Mouse (Mus musculus) layer of hippocampus, postnatal 36 days (tissue): ENCODE measurements around the gene Prune1. TPM values are rescaled to one million over a fixed set of nuclear protein-coding genes. Genes with fewer than 3 reads are reported as not detected.
A peak's percentile ranks its signal among the peaks of the same experiment; 100 is the strongest.

Experiments used
- DNase-seq, 2 experiments: peaks; one replicate each; pipeline ENCODE4 v3.0.0; 2022
- total RNA-seq, 2 experiments: library from RNA; stranded (reverse); gene quantifications; 2 replicates each; pipeline ENCODE4 v1.2.3; 2021

Gene Prune1
- total RNA-seq, 2 experiments from 2014 or later: 19.8 to 22.2 TPM

DNA sequence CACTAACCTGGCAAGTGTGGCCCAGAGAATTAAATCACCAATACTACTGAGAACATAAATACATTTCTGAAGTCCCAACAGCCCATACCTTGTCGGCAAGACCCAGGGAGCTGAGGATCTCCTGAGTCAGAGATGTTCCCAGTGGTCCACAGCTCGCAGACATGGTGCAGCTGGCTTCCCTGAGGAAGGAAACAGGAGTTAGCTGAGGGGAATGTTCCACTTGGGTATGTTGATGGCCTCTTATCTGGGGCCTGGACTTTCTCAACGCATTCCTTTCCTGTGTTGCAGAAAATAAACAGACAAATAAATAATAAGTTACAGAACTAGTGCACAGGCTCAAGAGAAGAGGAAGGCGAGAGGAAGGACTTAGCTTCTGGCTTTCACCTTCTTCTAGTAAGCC lies 24.4 kb upstream of the Prune1 start:
- DNase-seq: no peak

DNA sequence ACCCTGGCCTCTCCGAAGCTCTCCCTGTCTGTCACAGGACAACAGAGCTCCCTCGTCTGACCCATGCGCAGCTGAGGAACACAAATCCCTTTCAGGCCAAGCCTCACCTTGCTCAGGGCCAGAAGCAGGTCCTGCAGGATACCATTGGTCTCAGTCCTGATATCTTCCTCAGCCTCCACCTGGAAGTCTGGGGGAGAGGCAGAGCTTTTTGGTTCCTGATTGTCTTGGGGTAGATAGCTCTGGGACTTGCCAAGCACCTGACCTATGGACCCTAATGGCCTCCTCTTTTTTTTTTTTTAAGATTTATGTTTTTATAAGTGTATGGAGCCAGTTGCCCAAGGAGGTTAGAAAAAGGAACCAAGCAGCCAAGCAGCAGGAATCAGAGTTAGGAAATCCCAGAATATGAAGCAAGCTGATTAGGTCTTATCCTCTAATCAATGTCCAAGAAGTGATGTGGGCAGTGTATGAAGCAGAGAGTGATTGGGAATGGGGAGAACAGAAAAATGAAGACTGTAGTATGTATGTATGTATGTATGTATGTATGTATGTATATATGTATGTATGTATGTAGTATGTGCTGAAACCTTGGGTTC lies 19.4 kb upstream of the Prune1 start:
- no peak for DNase-seq

DNA sequence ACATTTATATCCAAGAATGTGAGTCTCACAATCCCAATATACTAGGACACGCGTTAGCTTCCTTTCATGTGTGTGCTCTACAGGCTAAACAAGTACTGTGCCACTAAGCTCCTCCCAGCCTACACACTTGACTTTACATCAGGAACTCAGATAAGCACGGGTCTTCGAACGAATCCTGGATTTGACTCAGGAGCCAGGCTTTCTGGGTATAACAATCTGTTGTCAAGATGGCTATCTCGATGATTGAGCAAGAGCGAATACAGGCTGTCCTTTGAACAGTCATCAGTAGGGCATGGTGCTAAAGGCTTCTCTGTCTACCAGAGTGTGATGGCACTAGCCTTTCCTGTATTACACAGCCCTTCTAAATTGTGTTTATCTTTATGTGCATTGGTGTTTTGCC lies 16.1 kb upstream of the Prune1 start:
- no peak for DNase-seq

GRCm38 (mm10) chr3:95296103-95296469 lies 14.2 kb upstream of the Prune1 start:
- DNase-seq: no peak

DNA sequence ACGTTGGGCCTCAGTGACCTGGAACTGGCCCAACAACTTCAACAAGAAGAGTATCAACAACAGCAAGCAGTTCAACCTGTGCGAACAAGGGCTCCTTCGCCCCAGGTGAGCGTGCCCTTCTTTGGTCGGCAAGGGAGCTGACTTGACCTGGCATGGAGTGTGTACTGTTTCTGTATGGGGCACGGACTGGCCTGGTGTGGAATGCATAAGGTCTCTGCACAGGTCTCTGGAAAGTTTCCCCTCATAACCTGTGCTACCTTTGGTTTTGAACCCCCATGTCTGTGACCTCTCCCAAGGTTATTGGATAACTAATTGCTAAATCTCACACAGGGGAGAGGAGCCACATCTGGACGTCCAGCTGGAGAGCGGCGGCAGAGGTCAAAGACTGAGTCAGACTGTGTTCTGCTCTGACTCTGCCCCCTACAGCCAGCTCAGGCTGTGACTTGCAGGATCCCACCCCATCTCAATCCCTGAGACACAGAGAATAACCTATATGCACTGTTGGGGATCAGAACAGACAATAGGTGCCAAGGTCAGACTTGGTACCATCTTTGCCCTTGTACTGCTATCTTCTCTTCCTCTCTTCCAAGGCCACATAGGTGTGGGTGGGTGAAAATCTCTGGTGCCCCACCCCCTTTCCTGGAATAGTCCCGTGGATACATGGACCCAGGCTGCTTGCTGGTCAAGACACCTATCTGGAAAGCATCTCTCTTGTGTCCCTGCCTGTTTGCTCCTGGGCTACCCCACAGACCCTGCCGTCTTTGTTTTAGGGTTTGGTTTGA lies 13.6 kb upstream of the Prune1 start:
- DNase-seq: no peak

GRCm38 (mm10) chr3:95294718-95295117 lies 12.8 kb upstream of the Prune1 start:
- no peak for DNase-seq

GRCm38 (mm10) chr3:95294316-95294715 lies 12.4 kb upstream of the Prune1 start:
- DNase-seq: no peak

DNA sequence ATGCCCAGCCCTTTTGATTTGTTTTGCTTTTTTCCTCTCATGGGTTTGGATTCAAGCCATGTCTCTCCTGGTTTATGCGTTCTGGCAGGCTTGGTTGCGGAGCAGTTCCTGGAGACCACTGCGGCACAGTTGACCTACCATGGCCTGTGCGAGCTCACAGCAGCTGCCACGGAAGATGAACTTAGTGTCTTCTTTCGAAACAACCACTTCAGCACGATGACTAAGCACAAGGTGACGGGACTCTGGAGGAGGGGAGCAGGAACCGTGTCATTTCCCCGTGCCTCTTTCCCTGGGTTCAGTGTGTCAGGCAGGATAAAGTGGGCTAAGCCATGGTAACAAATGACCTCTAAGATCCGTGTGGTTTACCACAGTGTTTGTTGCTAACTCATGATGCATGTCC lies 11.7 kb upstream of the Prune1 start:
- DNase-seq: no peak

- DNase-seq: no peak
Measured at GRCm38 (mm10) chr3:95292899-95293298, 11.0 kb upstream of the Prune1 start.

DNA sequence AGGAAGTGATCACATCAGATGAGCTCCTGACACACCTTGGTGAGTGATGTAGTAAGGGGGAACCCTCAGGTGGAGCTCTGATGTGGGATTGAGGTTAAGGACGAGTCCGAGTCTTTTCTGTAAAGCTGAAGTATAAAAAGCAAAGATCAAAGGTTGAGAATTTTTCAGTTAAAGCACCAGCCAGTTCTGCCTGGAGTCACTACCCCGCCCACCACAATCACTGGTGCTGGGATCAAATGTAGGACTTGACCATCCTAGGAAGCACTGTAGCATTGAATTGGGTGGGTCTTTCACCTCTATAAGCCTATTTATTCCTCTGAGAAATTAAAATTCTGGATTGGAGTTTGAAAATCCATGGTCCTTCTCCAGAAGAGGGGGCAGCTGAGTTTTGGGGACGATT lies 9.2 kb upstream of the Prune1 start:
- DNase-seq: no peak

GRCm38 (mm10) chr3:95290156-95290555 lies 8.3 kb upstream of the Prune1 start:
- no peak for DNase-seq

- DNase-seq: no peak
Measured at GRCm38 (mm10) chr3:95289419-95289818, 7.5 kb upstream of the Prune1 start.

- no peak for DNase-seq
Measured at GRCm38 (mm10) chr3:95287541-95287940, 5.7 kb upstream of the Prune1 start.

DNA sequence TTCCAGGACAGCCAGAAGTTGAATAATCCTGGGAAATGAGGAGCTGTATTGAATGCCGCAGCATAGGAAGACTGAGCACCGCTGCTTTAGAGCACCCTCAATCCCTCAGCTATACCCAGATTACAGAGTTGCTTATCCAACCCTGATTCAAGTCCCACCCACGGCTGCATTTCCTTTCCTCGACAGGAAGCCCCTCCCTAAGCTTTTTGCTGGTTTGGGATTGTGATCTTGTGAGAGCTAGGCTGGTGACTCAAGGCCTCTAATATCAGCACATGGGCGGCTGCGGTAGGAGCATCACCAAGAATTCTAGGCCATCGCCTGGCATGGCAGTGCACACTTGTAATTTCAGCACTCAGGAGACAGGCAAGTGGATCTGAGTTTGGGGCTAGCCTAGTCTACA lies 4.6 kb upstream of the Prune1 start:
- no peak for DNase-seq

DNA sequence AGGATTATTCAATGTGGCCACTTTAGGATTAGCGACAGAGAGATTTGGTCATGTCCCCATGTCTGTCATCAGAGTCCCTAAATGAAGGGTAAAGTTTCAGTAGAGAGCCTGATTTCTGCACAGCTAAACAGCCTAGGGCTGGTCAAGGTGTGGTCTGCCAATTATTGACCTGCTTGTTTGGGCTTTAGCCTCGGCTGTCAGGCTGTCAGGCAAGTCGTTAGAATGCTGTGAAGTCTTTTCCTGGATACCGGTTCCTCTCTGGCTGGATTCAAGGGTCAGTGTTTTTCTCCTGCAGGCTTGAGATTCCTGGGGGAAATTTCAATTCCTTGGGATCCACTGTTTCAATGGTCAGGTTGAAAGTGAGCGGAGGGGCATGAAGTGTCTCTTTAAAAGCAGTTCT lies 4.1 kb upstream of the Prune1 start:
- no peak for DNase-seq

GRCm38 (mm10) chr3:95285390-95285789 lies 3.5 kb upstream of the Prune1 start:
- no peak for DNase-seq

DNA sequence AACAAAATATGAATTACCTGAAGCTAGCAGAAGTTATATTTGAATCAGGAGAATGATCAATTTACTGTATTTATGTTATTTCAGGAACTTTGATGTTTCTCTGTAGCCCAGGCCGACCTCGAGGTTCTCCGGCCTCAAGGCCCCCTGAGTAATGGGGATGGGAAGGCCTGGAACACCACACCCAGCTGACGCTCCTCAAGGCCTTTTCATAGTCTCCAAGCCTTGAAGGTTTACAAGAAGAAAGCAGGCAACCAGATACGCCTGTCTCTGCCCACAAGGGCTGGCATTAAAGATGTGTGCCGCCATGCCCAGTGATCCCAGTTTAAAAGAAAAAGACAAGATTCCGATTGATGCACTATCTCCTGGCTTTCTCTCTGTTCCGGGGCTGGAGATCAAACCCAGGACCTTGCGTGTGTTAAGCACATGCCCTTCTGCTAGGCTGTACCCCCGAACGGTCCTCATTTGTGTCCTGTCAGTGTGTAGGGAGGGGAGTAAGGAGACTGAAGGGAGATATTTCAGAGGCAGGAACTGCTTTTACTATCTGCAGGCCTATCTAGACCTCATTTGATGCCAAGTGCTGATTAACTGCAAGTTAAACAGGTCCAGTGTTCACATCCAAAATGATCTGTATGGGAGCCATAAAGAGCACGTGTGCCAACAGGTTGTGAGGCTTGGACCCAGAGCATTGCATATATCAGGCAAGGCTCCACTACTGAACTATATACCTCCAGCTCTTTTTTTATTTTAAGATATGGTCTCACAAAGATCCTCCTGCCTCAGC lies 2.8 kb upstream of the Prune1 start:
- no peak for DNase-seq

GRCm38 (mm10) chr3:95284062-95284461 lies 2.2 kb upstream of the Prune1 start:
- DNase-seq: no peak

DNA sequence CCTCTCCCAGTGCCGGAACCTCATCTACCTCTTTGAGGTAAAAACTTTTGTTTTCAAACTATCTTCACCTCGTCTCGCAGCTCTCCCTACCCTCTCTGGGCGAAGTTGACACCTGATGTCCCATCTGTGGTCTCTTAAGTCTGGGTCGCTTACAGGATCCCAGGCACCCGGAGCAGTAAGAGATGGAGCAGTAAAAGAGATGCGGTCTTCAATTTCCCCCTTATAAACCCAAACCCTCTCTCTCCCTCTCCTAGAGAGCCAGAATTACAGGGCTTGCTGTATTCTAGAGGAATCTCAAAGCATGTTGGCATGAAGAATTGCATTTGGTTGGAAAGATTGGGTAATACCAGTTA lies 1.7 kb upstream of the Prune1 start:
- DNase-seq: no peak

- peak; percentile 67 to 75 for DNase-seq
Measured at GRCm38 (mm10) chr3:95282865-95283588, 1.2 kb upstream of the Prune1 start.

- peak in 1 of 2 experiments; percentile 18 for DNase-seq
Measured at GRCm38 (mm10) chr3:95282381-95282864, 547 bp upstream of the Prune1 start.

GRCm38 (mm10) chr3:95280747-95281146 lies 1.1 kb downstream of the Prune1 start:
- DNase-seq: no peak

DNA sequence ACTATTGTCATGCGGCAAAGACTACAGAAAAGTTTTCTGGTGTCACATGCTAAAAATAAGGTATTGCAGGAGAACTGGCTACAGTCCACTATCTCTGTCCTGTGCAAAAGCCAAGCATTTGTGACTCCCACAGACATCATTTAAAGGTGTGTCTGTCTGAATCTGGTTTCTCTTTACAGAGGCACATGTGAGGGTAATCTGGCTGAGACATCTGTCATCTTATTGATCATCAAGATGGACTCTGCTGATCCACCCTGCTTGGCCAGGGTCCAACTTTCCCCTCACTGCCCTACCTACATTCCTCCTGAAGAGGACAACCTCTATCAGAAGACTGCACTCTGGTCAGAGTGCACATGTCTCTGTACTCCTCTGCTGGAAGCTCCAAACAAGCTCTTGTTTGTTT lies 4.7 kb downstream of the Prune1 start:
- DNase-seq: no peak
